Mouse (Mus musculus): ENCODE results near the gene Vmp1. TPM values are rescaled to one million over a fixed set of nuclear protein-coding genes. Genes with fewer than 3 reads are reported as not detected.
A peak's percentile ranks its signal among the peaks of the same experiment; 100 is the strongest.

Gene Vmp1
- polyA plus RNA-seq, 1 experiment from 2014 or later = 119 TPM

GRCm38 (mm10) chr11:86588583-86589298, 94.9 kb downstream of the Vmp1 start:
- no peak for ATAC-seq
- no peak for DNase-seq (ENCODE audit: low spot score)
- Histone ChIP-seq H3K4me1 (ENCODE audit: control insufficient read depth, insufficient read depth, low read length) (no peaks in the 10 kb centered on the region), H3K36me3 (ENCODE audit: control insufficient read depth, insufficient read depth, low read length) (peaks cover 9% of the 10 kb centered on the region; the same call in 1 of the 2 replicates), H3K4me3 (ENCODE audit: low read depth, low read length) (no peak overlapping the region), H3K9ac (ENCODE audit: low read length) (no peak overlapping the region), H3K4me2 (ENCODE audit: low read length) (no peak overlapping the region), H3K9me3 (replicated peaks; ENCODE audit: control insufficient read depth, low read length) (no peaks in the 10 kb centered on the region), H3K27ac (ENCODE audit: low read depth, low read length) (no peak overlapping the region), H3K27me3 (replicated peaks; ENCODE audit: control insufficient read depth, insufficient read depth, low read length) (no peaks in the 10 kb centered on the region)
- 92% methylated on average over 4 of the region's 4 CpGs for WGBS

DNA sequence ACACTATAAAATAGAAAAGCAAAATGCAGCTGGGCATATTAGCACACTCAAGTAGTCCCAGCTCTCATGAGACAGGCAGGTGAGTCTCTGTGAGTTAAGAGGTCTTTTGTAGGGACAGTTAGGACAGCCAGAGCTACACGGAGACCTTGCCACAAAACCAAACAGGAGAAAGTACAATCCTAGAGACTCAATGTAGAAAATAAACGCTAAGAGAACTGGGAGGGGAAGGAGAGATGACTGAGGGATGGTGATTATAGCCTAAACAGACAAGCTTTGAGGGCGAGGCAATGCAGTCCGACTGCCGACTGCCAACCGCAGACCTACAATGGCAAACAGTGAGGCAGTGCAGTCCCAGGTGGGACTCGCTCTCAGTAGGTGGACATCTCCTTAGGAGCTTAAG, 95.8 kb downstream of the Vmp1 start:
- DNase-seq (ENCODE audit: low spot score) (no peak), ATAC-seq (no peak)
- no peaks in the 10 kb centered on the region for H3K27me3 ChIP-seq (replicated peaks; ENCODE audit: control insufficient read depth, insufficient read depth, low read length)
- peaks cover 12% of the 10 kb centered on the region; the same call in 1 of the 2 replicates for H3K36me3 ChIP-seq (ENCODE audit: control insufficient read depth, insufficient read depth, low read length)
- no peak overlapping the region for H3K9ac ChIP-seq (ENCODE audit: low read length)
- H3K4me1 ChIP-seq (ENCODE audit: control insufficient read depth, insufficient read depth, low read length) = no peaks in the 10 kb centered on the region
- H3K4me2 ChIP-seq (ENCODE audit: low read length) = no peak overlapping the region
- WGBS = 40% methylated on average over 7 of the region's 7 CpGs
- H3K4me3 ChIP-seq (ENCODE audit: low read depth, low read length) = no peak overlapping the region
- no peak overlapping the region for H3K27ac ChIP-seq (ENCODE audit: low read depth, low read length)
- H3K9me3 ChIP-seq (replicated peaks; ENCODE audit: control insufficient read depth, low read length) = no peaks in the 10 kb centered on the region

GRCm38 (mm10) chr11:86586868-86587792, 96.5 kb downstream of the Vmp1 start:
- Histone ChIP-seq H3K9me3 (replicated peaks; ENCODE audit: control insufficient read depth, low read length) (no peaks in the 10 kb centered on the region), H3K36me3 (ENCODE audit: control insufficient read depth, insufficient read depth, low read length) (peaks cover 12% of the 10 kb centered on the region; the same call in 1 of the 2 replicates), H3K4me1 (ENCODE audit: control insufficient read depth, insufficient read depth, low read length) (no peaks in the 10 kb centered on the region), H3K27ac (ENCODE audit: low read depth, low read length) (no peak overlapping the region), H3K27me3 (replicated peaks; ENCODE audit: control insufficient read depth, insufficient read depth, low read length) (no peaks in the 10 kb centered on the region), H3K9ac (ENCODE audit: low read length) (no peak overlapping the region), H3K4me3 (ENCODE audit: low read depth, low read length) (no peak overlapping the region), H3K4me2 (ENCODE audit: low read length) (0 out of 2 replicates have a peak overlapping the region, but pooled peaks have one; percentile 5)
- DNase-seq (ENCODE audit: low spot score) (peak; percentile 27), ATAC-seq (no peak)
- 22% methylated on average over 15 of the region's 15 CpGs for WGBS

DNA sequence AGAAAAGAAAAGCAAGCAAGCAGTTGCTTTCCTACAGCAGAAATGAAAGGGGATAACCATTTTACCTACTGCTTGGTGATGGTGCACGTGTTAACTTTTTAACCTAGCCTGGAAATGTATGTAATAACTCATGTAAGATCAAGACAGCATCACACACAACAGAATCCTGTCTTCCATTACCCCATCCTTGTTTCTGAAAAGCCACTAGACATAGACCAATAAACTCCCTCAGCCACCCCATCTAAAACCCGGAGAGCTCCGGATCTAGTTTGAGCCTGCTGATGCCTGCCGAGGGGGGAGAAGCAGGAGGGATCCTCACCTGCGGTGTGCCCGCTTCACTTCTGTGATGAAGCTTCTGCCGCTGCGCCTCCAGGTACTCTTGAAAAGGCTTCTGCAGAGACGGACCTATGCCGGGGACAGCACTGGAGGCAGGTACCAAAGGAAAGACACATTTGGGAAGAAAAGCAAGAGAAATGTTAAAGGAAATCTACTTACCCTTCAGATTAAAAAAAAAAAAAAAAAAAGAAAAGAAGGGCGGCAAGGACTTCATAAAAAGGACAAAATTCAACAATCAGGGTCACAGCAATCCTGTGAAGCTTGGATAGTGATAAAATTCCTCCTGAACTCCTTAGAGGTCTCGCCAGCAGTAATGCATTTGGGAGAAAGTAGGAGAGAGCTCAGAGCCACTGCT, 97.3 kb downstream of the Vmp1 start:
- DNase-seq (ENCODE audit: low spot score) (no peak), ATAC-seq (no peak)
- Histone ChIP-seq H3K36me3 (ENCODE audit: control insufficient read depth, insufficient read depth, low read length) (peaks cover 10% of the 10 kb centered on the region; the same call in 1 of the 2 replicates), H3K9ac (ENCODE audit: low read length) (no peak overlapping the region), H3K9me3 (replicated peaks; ENCODE audit: control insufficient read depth, low read length) (no peaks in the 10 kb centered on the region), H3K27ac (ENCODE audit: low read depth, low read length) (no peak overlapping the region), H3K27me3 (replicated peaks; ENCODE audit: control insufficient read depth, insufficient read depth, low read length) (no peaks in the 10 kb centered on the region), H3K4me1 (ENCODE audit: control insufficient read depth, insufficient read depth, low read length) (no peaks in the 10 kb centered on the region), H3K4me3 (ENCODE audit: low read depth, low read length) (no peak overlapping the region), H3K4me2 (ENCODE audit: low read length) (no peak overlapping the region)
- WGBS = 23% methylated on average over 12 of the region's 12 CpGs

DNA sequence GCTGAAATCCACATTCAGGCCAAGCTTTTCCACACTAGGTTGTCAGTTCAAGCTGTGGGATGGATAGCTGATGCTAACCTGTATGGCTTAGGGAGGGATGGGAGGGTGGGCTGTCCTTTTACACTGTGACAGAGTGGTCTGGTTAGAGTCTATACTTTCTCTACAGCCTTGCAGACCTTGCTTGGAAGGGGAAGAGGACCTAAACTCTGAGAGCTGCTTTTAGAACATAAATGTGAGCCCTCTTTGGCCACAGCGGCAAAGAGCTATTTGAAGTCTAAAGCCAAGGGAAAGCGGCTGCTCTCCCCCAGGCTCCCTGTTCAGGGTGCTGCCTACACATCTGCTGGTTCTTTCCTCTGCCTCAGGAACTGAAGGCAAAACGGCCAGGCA, 98.0 kb downstream of the Vmp1 start:
- H3K4me2 ChIP-seq (ENCODE audit: low read length) = no peak overlapping the region
- H3K9me3 ChIP-seq (replicated peaks; ENCODE audit: control insufficient read depth, low read length) = no peaks in the 10 kb centered on the region
- ATAC-seq (no peak), DNase-seq (ENCODE audit: low spot score) (no peak)
- no peak overlapping the region for H3K9ac ChIP-seq (ENCODE audit: low read length)
- peaks cover 10% of the 10 kb centered on the region; the same call in 1 of the 2 replicates for H3K36me3 ChIP-seq (ENCODE audit: control insufficient read depth, insufficient read depth, low read length)
- no peak overlapping the region for H3K4me3 ChIP-seq (ENCODE audit: low read depth, low read length)
- H3K27me3 ChIP-seq (replicated peaks; ENCODE audit: control insufficient read depth, insufficient read depth, low read length) = no peaks in the 10 kb centered on the region
- WGBS = 40% methylated on average over 3 of the region's 3 CpGs
- H3K27ac ChIP-seq (ENCODE audit: low read depth, low read length) = no peak overlapping the region
- no peaks in the 10 kb centered on the region for H3K4me1 ChIP-seq (ENCODE audit: control insufficient read depth, insufficient read depth, low read length)

GRCm38 (mm10) chr11:86584898-86585597, 98.6 kb downstream of the Vmp1 start:
- H3K4me2 ChIP-seq (ENCODE audit: low read length) = no peak overlapping the region
- no peaks in the 10 kb centered on the region for H3K27me3 ChIP-seq (replicated peaks; ENCODE audit: control insufficient read depth, insufficient read depth, low read length)
- ATAC-seq = no peak
- no peak overlapping the region for H3K9ac ChIP-seq (ENCODE audit: low read length)
- H3K36me3 ChIP-seq (ENCODE audit: control insufficient read depth, insufficient read depth, low read length) = peaks cover 10% of the 10 kb centered on the region; the same call in 1 of the 2 replicates
- no peak for DNase-seq (ENCODE audit: low spot score)
- no peaks in the 10 kb centered on the region for H3K4me1 ChIP-seq (ENCODE audit: control insufficient read depth, insufficient read depth, low read length)
- no peaks in the 10 kb centered on the region for H3K9me3 ChIP-seq (replicated peaks; ENCODE audit: control insufficient read depth, low read length)
- no peak overlapping the region for H3K4me3 ChIP-seq (ENCODE audit: low read depth, low read length)
- no peak overlapping the region for H3K27ac ChIP-seq (ENCODE audit: low read depth, low read length)
- WGBS = 62% methylated on average over 7 of the region's 7 CpGs

- DNase-seq (ENCODE audit: low spot score) (no peak), ATAC-seq (no peak)
- 87% methylated on average over 14 of the region's 14 CpGs for WGBS
- no peak overlapping the region for H3K27ac ChIP-seq (ENCODE audit: low read depth, low read length)
- no peak overlapping the region for H3K4me3 ChIP-seq (ENCODE audit: low read depth, low read length)
- no peaks in the 10 kb centered on the region for H3K27me3 ChIP-seq (replicated peaks; ENCODE audit: control insufficient read depth, insufficient read depth, low read length)
- H3K4me2 ChIP-seq (ENCODE audit: low read length) = no peak overlapping the region
- H3K9ac ChIP-seq (ENCODE audit: low read length) = no peak overlapping the region
- H3K9me3 ChIP-seq (replicated peaks; ENCODE audit: control insufficient read depth, low read length) = no peaks in the 10 kb centered on the region
- peaks cover 10% of the 10 kb centered on the region; the same call in 1 of the 2 replicates for H3K36me3 ChIP-seq (ENCODE audit: control insufficient read depth, insufficient read depth, low read length)
- no peaks in the 10 kb centered on the region for H3K4me1 ChIP-seq (ENCODE audit: control insufficient read depth, insufficient read depth, low read length)
Observed at GRCm38 (mm10) chr11:86583990-86584897, 99.4 kb downstream of the Vmp1 start.
